Mouse (Mus musculus): ENCODE measurements around the gene Aagab.

DNA sequence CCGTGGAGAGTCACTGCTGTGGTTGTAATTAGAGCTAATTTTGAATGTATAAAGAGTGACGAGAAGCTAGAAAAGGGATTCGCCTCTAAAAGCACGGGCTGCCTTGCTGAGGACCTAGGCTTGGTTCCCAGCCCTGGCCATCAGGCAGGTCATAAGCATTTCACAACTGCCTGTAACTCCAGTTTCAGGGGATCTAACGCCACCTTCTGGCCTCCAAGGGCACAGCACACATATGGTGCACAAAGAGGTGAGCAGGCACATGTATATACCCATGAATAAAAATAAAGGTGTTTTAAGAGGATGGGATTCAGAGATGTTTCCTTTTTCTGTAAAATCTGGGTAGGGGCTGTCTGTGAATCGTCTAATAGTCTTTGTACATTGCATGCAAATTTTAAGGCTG lies 7.8 kb downstream of the Aagab start:
- TF ChIP-seq GATA1 (IDR thresholded peaks at IDR 0.05; ENCODE audit: borderline replicate concordance, low read length), result no peak
- TF ChIP-seq FLI1 (IDR thresholded peaks at IDR 0.05; ENCODE audit: low read length), result no peak
